Mouse (Mus musculus) layer of hippocampus, adult 18-20 months (tissue): ENCODE data around the gene Dscam. TPM values are rescaled to one million over a fixed set of nuclear protein-coding genes. Genes with fewer than 3 reads are reported as not detected.

ENCODE experiments used
- DNase-seq, 2 experiments: peaks; one replicate each; pipeline ENCODE4 v3.0.0; 2022; ENCODE audit warnings: low spot score in 2 of 2
- total RNA-seq, 2 experiments: library from RNA; stranded (reverse); gene quantifications; 2 replicates each; pipeline ENCODE4 v1.2.3; 2021

Dscam gene
- total RNA-seq, 2 experiments from 2014 or later = 35.7 to 36.8 TPM

GRCm38 (mm10) chr16:96599401-96600060 is 571.0 kb downstream of the Dscam start:
- no peak for DNase-seq

- peak in 1 of 2 experiments; percentile 44 for DNase-seq
Observed at GRCm38 (mm10) chr16:96575841-96576240, 594.7 kb downstream of the Dscam start.

GRCm38 (mm10) chr16:96567428-96567827 is 603.1 kb downstream of the Dscam start:
- DNase-seq = no peak

- DNase-seq = no peak
Observed at GRCm38 (mm10) chr16:96563350-96564257, 606.9 kb downstream of the Dscam start.

GRCm38 (mm10) chr16:96559796-96560195 is 610.8 kb downstream of the Dscam start:
- DNase-seq = no peak

GRCm38 (mm10) chr16:96558341-96558740 is 612.2 kb downstream of the Dscam start:
- DNase-seq = no peak

- no peak for DNase-seq
Observed at GRCm38 (mm10) chr16:96556621-96557020, 613.9 kb downstream of the Dscam start.

GRCm38 (mm10) chr16:96555412-96555811 is 615.1 kb downstream of the Dscam start:
- DNase-seq = no peak

- no peak for DNase-seq
Observed at GRCm38 (mm10) chr16:96552680-96553079, 617.9 kb downstream of the Dscam start.

- peak in 1 of 2 experiments; percentile 22 for DNase-seq
Observed at GRCm38 (mm10) chr16:96541056-96541455, 629.5 kb downstream of the Dscam start.

Other genes starting within 250 kb of the Dscam start
- gene Bace2, start 186.0 kb upstream of the Dscam start, total RNA-seq = 1 to 10 TPM; 2.1 to 3.3 TPM